Mouse (Mus musculus) gastrocnemius, postnatal 4 days (tissue): ENCODE data around the gene Ccr7. TPM values are rescaled to one million over a fixed set of nuclear protein-coding genes. Genes with fewer than 3 reads are reported as not detected.
A peak's percentile ranks its signal among the peaks of the same experiment; 100 is the strongest.

ENCODE experiments used
- DNase-seq, 2 experiments: peaks; one replicate each; pipeline ENCODE4 v3.0.0; 2021 to 2022; ENCODE audit warnings: low spot score in 2 of 2, mixed read lengths in 2 of 2
- total RNA-seq, 2 experiments: library from RNA; stranded (reverse); gene quantifications; 2 replicates each; pipeline ENCODE4 v1.2.3; 2021

Ccr7 gene
- total RNA-seq, 2 experiments from 2014 or later, result 0.12 to 0.18 TPM

- DNase-seq, result no peak
Measured at GRCm38 (mm10) chr11:99155817-99156216, 940 bp upstream of the Ccr7 start.

GRCm38 (mm10) chr11:99153767-99154753 lies 817 bp downstream of the Ccr7 start:
- DNase-seq, result no peak

GRCm38 (mm10) chr11:99152323-99153144 lies 2.3 kb downstream of the Ccr7 start:
- no peak for DNase-seq

- no peak for DNase-seq
Measured at GRCm38 (mm10) chr11:99151333-99151930, 3.4 kb downstream of the Ccr7 start.

- no peak for DNase-seq
Measured at GRCm38 (mm10) chr11:99150889-99151288, 4.0 kb downstream of the Ccr7 start.

GRCm38 (mm10) chr11:99149898-99150757 lies 4.7 kb downstream of the Ccr7 start:
- peak; percentile 63 to 77 for DNase-seq

- DNase-seq, result no peak
Measured at GRCm38 (mm10) chr11:99148896-99149703, 5.8 kb downstream of the Ccr7 start.

GRCm38 (mm10) chr11:99148400-99148799 lies 6.5 kb downstream of the Ccr7 start:
- DNase-seq, result no peak

GRCm38 (mm10) chr11:99147920-99148289 lies 7.0 kb downstream of the Ccr7 start:
- DNase-seq, result peak in 1 of 2 experiments; percentile 66

GRCm38 (mm10) chr11:99147041-99147919 lies 7.6 kb downstream of the Ccr7 start:
- DNase-seq, result no peak

GRCm38 (mm10) chr11:99146558-99146957 lies 8.3 kb downstream of the Ccr7 start:
- no peak for DNase-seq

- no peak for DNase-seq
Measured at GRCm38 (mm10) chr11:99145765-99146164, 9.1 kb downstream of the Ccr7 start.

- DNase-seq, result no peak
Measured at GRCm38 (mm10) chr11:99144940-99145339, 9.9 kb downstream of the Ccr7 start.

GRCm38 (mm10) chr11:99144456-99144855 lies 10.4 kb downstream of the Ccr7 start:
- DNase-seq, result no peak

- no peak for DNase-seq
Measured at GRCm38 (mm10) chr11:99143123-99144082, 11.5 kb downstream of the Ccr7 start.

GRCm38 (mm10) chr11:99142493-99143095 lies 12.3 kb downstream of the Ccr7 start:
- no peak for DNase-seq

- DNase-seq, result no peak
Measured at GRCm38 (mm10) chr11:99142046-99142445, 12.8 kb downstream of the Ccr7 start.
